Mouse (Mus musculus) c-Kit-positive CD71-positive TER-119-negative erythroid progenitor cells, embryonic 14.5 days (primary cell): Measurements from ENCODE around the gene Trim69.

Experiments
- DNase-seq: peaks from one replicate; pipeline ENCODE4 v3.0.0-alpha.2; 2013; ENCODE audit warnings: low read depth

Trim69 gene

GRCm38 (mm10) chr2:122160680-122161079 lies at the start of gene Trim69:
TSS of gene Trim69 (plus strand) at chr2:122160700.
- peak; percentile 67 for DNase-seq

- no peak for DNase-seq
These were observed 43.6 kb upstream of the Trim69 start for GRCm38 (mm10) chr2:122116888-122117287.

GRCm38 (mm10) chr2:122117961-122118958 lies 42.2 kb upstream of the Trim69 start, which contains the start of gene Spg11:
TSS of gene Spg11 (minus strand) at chr2:122118386.
- DNase-seq: peak; percentile 95

- peak; percentile 52 for DNase-seq
These were observed 34.6 kb upstream of the Trim69 start for GRCm38 (mm10) chr2:122125680-122126572.

- no peak for DNase-seq
These were observed 33.6 kb upstream of the Trim69 start for GRCm38 (mm10) chr2:122126765-122127347.

- DNase-seq: no peak
These were observed 32.9 kb upstream of the Trim69 start for GRCm38 (mm10) chr2:122127635-122128034.

GRCm38 (mm10) chr2:122132078-122132477 lies 28.4 kb upstream of the Trim69 start:
- no peak for DNase-seq

- DNase-seq: no peak
These were observed 27.9 kb upstream of the Trim69 start for GRCm38 (mm10) chr2:122132618-122133017.

- peak; percentile 82 for DNase-seq
These were observed 22.5 kb upstream of the Trim69 start for GRCm38 (mm10) chr2:122137839-122138465.

- no peak for DNase-seq
These were observed 19.7 kb upstream of the Trim69 start for GRCm38 (mm10) chr2:122140815-122141214.

- no peak for DNase-seq
These were observed 19.1 kb upstream of the Trim69 start for GRCm38 (mm10) chr2:122141332-122141967.

- no peak for DNase-seq
These were observed 17.4 kb upstream of the Trim69 start for GRCm38 (mm10) chr2:122143111-122143510.

GRCm38 (mm10) chr2:122145756-122146155 lies 14.7 kb upstream of the Trim69 start:
- DNase-seq: no peak

GRCm38 (mm10) chr2:122146687-122147086 lies 13.8 kb upstream of the Trim69 start:
- no peak for DNase-seq

- peak; percentile 95 for DNase-seq
These were observed 12.8 kb upstream of the Trim69 start, which contains the start of gene B2m for GRCm38 (mm10) chr2:122147508-122148241. TSS of gene B2m (plus strand) at chr2:122147686.

- no peak for DNase-seq
These were observed 12.1 kb upstream of the Trim69 start for GRCm38 (mm10) chr2:122148242-122148917.

- no peak for DNase-seq
These were observed 11.2 kb upstream of the Trim69 start for GRCm38 (mm10) chr2:122149316-122149715.

GRCm38 (mm10) chr2:122149716-122150115 lies 10.8 kb upstream of the Trim69 start:
- DNase-seq: no peak

GRCm38 (mm10) chr2:122151221-122151620 lies 9.3 kb upstream of the Trim69 start:
- DNase-seq: no peak

- no peak for DNase-seq
These were observed 7.7 kb upstream of the Trim69 start for GRCm38 (mm10) chr2:122152850-122153249.
